Mouse (Mus musculus): ENCODE measurements around the gene Entr1.

Gene Entr1

DNA sequence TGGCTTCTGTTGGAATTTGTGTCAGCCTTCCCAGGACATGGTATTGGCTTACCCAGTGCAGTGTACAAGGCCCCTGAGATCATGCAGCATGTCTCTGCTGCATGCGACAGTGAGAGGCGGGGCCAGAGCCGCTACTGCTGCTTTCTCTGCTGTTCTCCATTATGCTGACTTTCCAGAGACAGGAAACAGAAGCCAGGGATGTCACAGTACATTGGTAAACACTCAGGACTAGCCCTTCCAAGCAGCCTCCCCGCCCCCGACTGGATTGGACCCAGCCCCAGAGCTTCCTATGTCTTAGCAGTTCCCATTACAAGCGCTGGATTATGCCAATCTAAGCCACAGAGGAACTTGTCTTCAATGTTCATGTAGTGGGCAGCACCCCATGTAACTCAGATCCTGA is 40.9 kb downstream of the Entr1 start:
- in situ Hi-C loops (cut with MboI, MseI) = no loop called here

DNA sequence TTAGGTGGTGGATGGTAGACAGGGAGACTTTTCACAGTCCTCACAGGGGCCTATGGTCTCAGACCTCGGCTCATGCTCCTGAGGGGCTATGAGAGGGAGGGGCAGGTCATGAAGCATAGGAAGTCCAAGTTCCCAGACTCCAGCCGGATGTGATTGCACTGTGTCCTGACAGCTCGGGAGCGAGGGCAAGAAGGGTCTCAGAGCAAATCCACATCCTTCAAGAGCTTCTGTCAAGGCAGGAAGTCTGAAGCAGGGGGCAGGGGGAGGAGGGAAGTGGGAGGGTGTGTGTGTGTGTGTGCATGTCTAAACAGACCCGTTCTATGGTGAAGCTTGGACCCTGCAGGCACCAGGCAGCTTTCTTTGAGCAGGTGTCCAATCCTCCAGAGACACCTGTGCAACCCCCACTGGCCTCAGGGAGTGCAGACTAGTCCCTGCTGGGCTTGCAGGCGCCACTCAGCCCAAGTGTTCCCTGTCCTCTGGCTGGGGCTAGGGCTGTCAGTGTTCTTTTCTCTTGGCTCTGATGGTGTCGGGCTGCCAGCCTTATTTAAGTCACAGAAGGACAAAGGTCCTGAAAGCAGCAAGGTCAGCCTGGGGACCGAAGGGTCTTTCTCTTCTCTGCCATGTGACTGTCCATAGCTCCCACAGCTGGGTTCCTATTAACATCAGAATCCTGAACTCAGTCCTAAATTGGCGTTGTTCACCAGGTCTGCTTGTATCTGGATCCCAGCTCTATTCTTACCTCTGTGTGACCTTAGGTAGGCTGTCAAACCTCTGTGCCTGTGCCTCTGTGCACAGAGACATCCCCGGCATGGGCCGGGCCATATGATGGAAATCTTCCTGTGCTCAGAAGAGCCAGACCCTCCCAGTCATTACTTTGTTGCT is 46.3 kb downstream of the Entr1 start:
- in situ Hi-C loops (cut with MboI, MseI) = no loop called here

DNA sequence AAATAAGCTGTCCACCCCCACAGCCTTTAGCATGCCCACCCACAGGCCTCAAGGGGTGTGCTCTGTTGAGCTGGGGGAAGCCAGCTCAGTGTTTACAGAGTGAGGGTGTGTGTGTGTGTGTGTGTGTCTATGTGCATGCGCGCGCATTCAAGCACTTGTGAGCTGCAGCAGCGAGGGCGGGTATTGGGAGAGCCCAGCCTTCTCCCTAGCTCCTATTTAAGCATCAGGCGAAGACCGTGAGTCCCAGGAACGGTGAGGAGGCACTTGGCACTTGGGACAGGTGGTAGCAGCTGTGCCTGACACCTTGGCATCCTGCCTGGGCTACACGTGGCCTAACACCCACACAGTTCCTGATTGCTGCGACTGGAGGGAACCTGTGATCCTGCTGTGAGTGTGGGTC is 47.1 kb downstream of the Entr1 start:
- in situ Hi-C loops (cut with MboI, MseI) = no loop called here

DNA sequence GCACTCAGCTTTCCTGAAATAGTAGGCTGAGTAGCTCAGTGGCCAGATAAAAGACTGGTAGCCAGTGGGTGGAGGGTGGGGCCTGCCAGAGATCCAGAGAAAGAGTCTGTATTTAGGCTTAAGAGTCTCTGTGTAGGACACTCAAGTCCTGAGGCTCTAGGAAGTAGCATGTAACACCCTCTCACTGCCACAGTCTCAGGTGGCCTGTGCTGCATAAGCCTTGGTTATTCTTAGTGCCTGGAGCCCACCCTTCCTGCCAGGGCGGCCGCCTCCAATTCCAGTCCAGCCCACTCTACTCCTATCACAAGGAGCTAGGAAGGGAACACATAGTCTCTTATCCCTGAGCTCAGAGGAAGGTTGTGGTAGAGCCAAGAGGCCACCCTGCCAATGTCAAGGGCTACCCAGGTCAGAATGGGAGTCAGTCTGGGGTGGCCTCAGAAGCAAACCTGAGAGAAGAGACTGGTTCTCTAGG is 47.6 kb downstream of the Entr1 start:
- in situ Hi-C loops (cut with MboI, MseI) = no loop called here

DNA sequence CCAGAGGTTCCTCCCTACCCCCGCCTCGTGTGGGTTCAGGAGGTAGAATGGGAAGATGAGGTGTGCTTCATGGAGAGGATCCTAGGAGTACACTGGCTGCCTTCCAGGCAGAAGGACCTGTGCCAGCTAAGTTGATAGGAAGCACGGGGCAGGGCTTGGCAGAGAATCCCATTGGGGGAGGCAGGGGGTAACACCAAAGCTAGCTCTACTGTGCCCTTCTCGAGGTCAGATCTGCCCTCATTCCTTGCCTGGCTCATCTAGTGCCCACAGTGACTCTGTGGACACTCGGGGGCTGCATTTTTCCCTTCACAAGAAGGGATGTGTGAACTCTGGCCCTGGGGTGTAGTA is 49.9 kb downstream of the Entr1 start:
- in situ Hi-C loops (cut with MboI, MseI) = no loop called here

DNA sequence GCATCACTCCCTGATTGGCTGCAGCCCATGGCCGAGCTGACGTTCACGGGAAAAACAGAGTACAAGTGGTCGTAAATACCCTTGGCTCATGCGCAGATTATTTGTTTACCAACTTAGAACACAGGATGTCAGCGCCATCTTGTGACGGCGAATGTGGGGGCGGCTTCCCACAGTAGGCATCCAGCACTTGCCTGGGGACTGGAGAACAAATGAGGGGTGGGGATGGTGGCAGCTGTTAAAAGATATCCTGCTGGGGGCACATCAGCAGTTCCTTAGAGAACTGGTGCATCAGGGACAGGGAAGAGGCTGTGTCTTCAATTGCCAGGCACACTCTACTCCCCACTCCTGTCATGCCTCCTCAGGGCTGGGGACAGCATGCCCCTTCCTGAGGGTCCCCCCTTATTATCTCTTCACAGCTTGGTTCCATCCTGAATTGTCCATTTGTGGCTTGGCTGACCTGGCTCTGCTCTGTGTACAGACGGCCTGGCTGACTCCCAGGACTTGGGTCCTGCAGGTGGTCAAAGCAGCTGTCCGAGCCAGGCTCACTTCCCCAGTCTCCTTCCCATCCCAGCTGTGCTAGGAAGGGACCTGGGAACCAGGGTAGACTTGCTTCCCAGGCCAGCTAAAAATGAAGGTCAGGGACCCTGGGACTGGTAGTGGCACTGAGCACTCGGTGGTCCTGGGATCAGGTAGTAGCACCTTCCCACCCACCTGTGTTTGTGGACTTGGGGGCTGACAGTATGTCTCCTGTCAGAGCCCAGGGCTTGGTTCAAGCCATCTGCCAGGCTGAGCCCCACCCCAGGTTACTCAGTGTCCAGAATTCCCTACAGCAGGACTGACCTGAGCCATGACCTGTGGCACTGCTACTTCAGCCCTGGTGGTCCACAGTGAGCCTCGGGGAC is 50.6 kb downstream of the Entr1 start:
- in situ Hi-C loops (cut with MboI, MseI) = no loop called here
